Mouse (Mus musculus): ENCODE measurements at regions not wholly inside any gene's neighbourhood (a gene's known extent, or its start where the extent isn't known, plus 50 kb on each side); places are given as distances from the start of the nearest gene placed in this dataset.

DNA sequence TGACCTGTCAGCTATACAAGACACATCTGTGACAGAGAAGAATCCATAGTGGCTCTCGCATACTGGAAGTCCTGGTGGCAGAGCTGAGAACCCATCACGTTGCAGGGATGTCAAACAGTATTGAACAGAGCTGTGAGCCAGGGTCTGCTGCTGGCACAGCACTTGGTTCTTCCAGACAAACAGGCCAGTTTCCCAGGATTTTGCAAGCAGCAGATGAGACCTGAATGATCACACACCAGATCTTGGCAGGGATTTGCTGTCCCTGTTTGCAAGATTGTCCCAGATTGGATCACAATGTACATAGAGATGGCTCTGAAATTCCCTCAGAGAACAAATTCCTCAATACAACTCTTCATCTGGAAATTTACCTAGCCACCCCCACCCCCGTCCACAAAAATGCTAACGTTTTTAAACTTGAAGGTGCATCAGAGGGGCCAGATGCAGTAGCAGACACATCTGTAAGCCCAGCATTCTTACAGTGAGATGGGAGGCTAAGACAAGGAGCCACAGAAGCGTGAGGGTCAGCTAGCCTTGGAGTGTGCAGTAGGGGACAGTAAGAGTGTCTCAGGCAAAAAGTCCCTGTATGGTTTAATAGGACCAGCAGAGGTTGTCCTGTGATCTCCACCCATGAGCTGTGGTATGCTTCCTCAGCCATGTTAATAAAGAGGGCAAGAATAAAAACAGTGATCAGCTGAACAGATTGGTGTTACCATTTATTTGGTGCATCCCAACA is 307.8 kb downstream of the Gadd45g start:
- Histone ChIP-seq H3K4me1 (ENCODE audit: control insufficient read depth, insufficient read depth, low read length) (peaks cover 10% of the 10 kb centered on the region), H3K4me3 (ENCODE audit: insufficient read depth, low read depth, low read length) (no peak overlapping the region), H3K27ac (ENCODE audit: insufficient read depth, low read depth, low read length) (peak overlapping the region; percentile 34; the same call in 1 of the 2 replicates)
- TF ChIP-seq POLR2A (IDR thresholded peaks at IDR 0.05; ENCODE audit: insufficient read depth, low read depth, low read length) (no peak), CTCF (IDR thresholded peaks at IDR 0.05; ENCODE audit: insufficient read depth, low read depth, low read length) (no peak)
- 69% methylated on average over 5 of the region's 5 CpGs for WGBS

DNA sequence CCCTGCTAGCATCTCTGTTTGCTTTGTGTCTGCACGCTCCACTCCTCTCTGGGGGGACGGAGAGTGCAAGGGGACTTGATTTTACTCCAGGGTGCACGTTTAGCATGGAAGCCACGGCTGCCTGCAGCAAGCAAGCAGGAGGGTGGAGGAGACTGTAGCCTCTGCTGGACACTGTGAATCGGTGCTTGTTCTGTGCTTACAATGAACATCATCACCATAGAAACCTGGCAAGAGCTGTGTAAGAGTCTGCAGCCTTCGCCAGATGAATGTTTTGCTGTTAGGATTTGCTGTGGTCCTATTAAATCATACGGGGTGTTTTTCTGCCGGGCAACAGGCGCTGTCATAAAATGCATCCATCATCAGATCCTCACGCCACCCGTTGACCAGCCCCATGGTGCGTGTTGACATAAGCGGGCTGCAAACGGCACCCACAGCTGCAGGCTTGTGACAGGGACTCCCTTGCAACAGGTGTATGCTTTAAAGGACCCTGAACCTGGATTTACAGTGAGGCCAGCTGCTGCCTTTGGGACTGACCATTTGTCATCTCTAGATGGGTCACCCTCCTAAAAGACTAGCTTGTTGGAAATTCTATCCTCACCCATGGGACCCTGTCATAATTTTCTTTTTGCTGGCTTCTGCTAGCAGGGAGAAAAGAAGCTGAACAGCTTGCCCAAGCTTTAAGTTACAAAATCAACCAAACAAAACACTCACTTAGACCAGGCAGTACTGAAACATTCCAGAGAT is 308.5 kb downstream of the Gadd45g start:
- TF ChIP-seq CTCF (IDR thresholded peaks at IDR 0.05; ENCODE audit: insufficient read depth, low read depth, low read length) (no peak), POLR2A (IDR thresholded peaks at IDR 0.05; ENCODE audit: insufficient read depth, low read depth, low read length) (no peak)
- peaks cover 10% of the 10 kb centered on the region for H3K4me1 ChIP-seq (ENCODE audit: control insufficient read depth, insufficient read depth, low read length)
- no peak overlapping the region for H3K4me3 ChIP-seq (ENCODE audit: insufficient read depth, low read depth, low read length)
- 13% methylated on average over 14 of the region's 14 CpGs for WGBS
- peak overlapping the region; percentile 34; the same call in 1 of the 2 replicates for H3K27ac ChIP-seq (ENCODE audit: insufficient read depth, low read depth, low read length)

- TF ChIP-seq POLR2A (IDR thresholded peaks at IDR 0.05; ENCODE audit: insufficient read depth, low read depth, low read length), result no peak
- TF ChIP-seq CTCF (IDR thresholded peaks at IDR 0.05; ENCODE audit: insufficient read depth, low read depth, low read length), result no peak
- no peak overlapping the region for H3K27ac ChIP-seq (ENCODE audit: insufficient read depth, low read depth, low read length)
- 62% methylated on average over 8 of the region's 8 CpGs for WGBS
- no peak overlapping the region for H3K4me3 ChIP-seq (ENCODE audit: insufficient read depth, low read depth, low read length)
- H3K4me1 ChIP-seq (ENCODE audit: control insufficient read depth, insufficient read depth, low read length), result peaks cover 10% of the 10 kb centered on the region
Observed at GRCm38 (mm10) chr13:52155588-52156086, 309.2 kb downstream of the Gadd45g start.

- H3K4me3 ChIP-seq (ENCODE audit: insufficient read depth, low read depth, low read length), result no peak overlapping the region
- no peak overlapping the region for H3K27ac ChIP-seq (ENCODE audit: insufficient read depth, low read depth, low read length)
- no peak for TF ChIP-seq CTCF (IDR thresholded peaks at IDR 0.05; ENCODE audit: insufficient read depth, low read depth, low read length)
- TF ChIP-seq POLR2A (IDR thresholded peaks at IDR 0.05; ENCODE audit: insufficient read depth, low read depth, low read length), result no peak
- WGBS, result 84% methylated on average over 7 of the region's 7 CpGs
- peaks cover 2% of the 10 kb centered on the region; the same call in 1 of the 2 replicates for H3K4me1 ChIP-seq (ENCODE audit: control insufficient read depth, insufficient read depth, low read length)
Observed at GRCm38 (mm10) chr13:52162676-52163075, 316.2 kb downstream of the Gadd45g start.

- TF ChIP-seq POLR2A (IDR thresholded peaks at IDR 0.05; ENCODE audit: insufficient read depth, low read depth, low read length) (no peak), CTCF (IDR thresholded peaks at IDR 0.05; ENCODE audit: insufficient read depth, low read depth, low read length) (no peak)
- Histone ChIP-seq H3K4me3 (ENCODE audit: insufficient read depth, low read depth, low read length) (no peak overlapping the region), H3K4me1 (ENCODE audit: control insufficient read depth, insufficient read depth, low read length) (peaks cover 2% of the 10 kb centered on the region; the same call in 1 of the 2 replicates), H3K27ac (ENCODE audit: insufficient read depth, low read depth, low read length) (no peak overlapping the region)
- WGBS, result 80% methylated on average over 1 of the region's 1 CpGs
Observed at GRCm38 (mm10) chr13:52165531-52165930, 319.1 kb downstream of the Gadd45g start.

- 74% methylated on average over 5 of the region's 5 CpGs for WGBS
- TF ChIP-seq CTCF (IDR thresholded peaks at IDR 0.05; ENCODE audit: insufficient read depth, low read depth, low read length) (no peak), POLR2A (IDR thresholded peaks at IDR 0.05; ENCODE audit: insufficient read depth, low read depth, low read length) (no peak)
- Histone ChIP-seq H3K27ac (ENCODE audit: insufficient read depth, low read depth, low read length) (no peak overlapping the region), H3K4me3 (ENCODE audit: insufficient read depth, low read depth, low read length) (no peak overlapping the region), H3K4me1 (ENCODE audit: control insufficient read depth, insufficient read depth, low read length) (peaks cover 2% of the 10 kb centered on the region; the same call in 1 of the 2 replicates)
Observed at GRCm38 (mm10) chr13:52167968-52168367, 321.5 kb downstream of the Gadd45g start.

GRCm38 (mm10) chr13:52172706-52173346 is 326.3 kb downstream of the Gadd45g start:
- TF ChIP-seq CTCF (IDR thresholded peaks at IDR 0.05; ENCODE audit: insufficient read depth, low read depth, low read length) (no peak), POLR2A (IDR thresholded peaks at IDR 0.05; ENCODE audit: insufficient read depth, low read depth, low read length) (no peak)
- 83% methylated on average over 9 of the region's 9 CpGs for WGBS
- H3K27ac ChIP-seq (ENCODE audit: insufficient read depth, low read depth, low read length), result no peak overlapping the region
- H3K4me3 ChIP-seq (ENCODE audit: insufficient read depth, low read depth, low read length), result no peak overlapping the region
- H3K4me1 ChIP-seq (ENCODE audit: control insufficient read depth, insufficient read depth, low read length), result no peaks in the 10 kb centered on the region

DNA sequence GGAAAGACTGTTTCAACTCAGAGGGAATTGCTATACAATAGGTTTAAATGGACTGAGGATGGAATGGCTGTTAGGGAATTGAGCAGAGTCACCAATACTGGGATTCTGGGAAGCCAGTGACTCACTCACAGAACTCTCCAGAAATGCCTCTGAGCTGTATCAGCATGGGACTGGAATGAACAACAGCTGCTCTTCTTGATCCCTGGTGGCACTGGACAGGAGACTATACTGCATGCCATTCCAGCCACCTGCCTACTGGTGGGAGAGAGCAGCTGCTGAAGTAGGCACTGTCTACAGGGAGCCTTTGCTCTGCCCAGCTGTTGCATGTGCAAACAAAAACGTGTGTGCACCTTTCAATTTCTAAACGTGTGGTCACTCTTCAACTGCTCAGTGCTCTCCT is 329.2 kb downstream of the Gadd45g start:
- 70% methylated on average over 2 of the region's 2 CpGs for WGBS
- TF ChIP-seq CTCF (IDR thresholded peaks at IDR 0.05; ENCODE audit: insufficient read depth, low read depth, low read length), result no peak
- TF ChIP-seq POLR2A (IDR thresholded peaks at IDR 0.05; ENCODE audit: insufficient read depth, low read depth, low read length), result no peak
- no peak overlapping the region for H3K27ac ChIP-seq (ENCODE audit: insufficient read depth, low read depth, low read length)
- no peaks in the 10 kb centered on the region for H3K4me1 ChIP-seq (ENCODE audit: control insufficient read depth, insufficient read depth, low read length)
- H3K4me3 ChIP-seq (ENCODE audit: insufficient read depth, low read depth, low read length), result no peak overlapping the region

Data from olfactory bulb, adult 2 months (tissue).